Mouse (Mus musculus): Measurements from ENCODE around the gene Tcf20.
"Not testable (repeated sequence)": the region's sequence is repeated elsewhere in the genome, so short reads cannot be mapped to it uniquely, and the experiment has no call there.

The Tcf20 gene

DNA sequence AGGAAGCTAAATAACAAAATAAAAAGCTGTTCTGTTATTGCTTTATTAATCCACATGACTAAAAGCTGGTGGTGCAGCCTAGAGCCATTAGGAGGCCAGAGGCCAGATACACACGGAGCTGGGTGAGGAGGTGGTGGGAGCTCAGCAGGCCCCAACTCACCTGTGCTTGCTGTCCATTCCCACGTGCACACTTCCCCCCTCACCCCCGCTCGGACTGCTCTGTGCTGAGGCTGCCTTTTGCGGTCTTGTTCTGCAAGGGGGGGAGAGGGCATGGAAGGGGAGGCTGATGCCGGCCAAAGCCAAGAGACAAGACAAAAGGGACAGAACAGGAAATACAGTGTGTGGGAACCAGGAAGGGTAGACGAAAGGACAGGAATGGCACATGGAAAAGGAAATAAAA is 173.4 kb downstream of the Tcf20 start:
- DNase-seq (ENCODE audit: low spot score in 2 of 2), result no peak

DNA sequence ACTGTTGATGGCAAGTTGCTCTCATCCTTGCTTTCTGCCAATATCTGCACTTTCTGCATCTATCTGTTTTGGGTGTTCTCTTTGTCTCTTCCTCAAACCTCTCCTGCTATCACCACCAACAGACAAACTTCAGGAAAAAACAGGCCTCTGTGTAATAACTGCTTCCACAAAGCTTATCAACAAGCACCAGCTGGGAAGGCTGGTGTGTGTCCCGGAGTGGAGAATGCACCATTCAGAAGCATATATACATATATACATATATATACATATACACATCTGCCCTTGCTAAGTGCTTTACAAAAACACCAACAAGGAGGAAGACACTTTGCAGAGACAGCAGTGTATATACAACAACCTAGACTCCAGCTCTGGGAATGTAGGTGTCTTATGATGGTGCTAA is 177.1 kb downstream of the Tcf20 start:
- no peak for DNase-seq (ENCODE audit: low spot score in 2 of 2)

DNA sequence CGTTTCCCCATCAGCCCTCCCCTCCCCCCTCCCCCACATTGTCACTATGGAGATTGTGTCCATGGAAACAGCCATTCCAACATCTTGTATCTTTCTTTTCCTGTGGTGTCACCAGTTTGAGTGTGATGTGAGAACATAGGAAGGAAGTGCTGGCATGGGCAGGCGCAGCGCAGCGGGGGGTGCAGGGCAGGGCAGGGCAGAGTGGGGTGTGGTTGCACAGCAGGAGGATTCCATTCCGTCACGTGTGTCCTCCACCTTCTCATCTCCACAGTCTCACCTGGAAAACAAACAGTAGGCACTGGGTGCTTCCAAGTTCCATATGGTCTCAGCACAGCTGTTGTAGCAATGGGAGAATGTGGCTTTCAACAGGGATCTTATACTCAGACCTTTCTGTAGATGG is 178.2 kb downstream of the Tcf20 start:
- no peak for DNase-seq (ENCODE audit: low spot score in 2 of 2)

DNA sequence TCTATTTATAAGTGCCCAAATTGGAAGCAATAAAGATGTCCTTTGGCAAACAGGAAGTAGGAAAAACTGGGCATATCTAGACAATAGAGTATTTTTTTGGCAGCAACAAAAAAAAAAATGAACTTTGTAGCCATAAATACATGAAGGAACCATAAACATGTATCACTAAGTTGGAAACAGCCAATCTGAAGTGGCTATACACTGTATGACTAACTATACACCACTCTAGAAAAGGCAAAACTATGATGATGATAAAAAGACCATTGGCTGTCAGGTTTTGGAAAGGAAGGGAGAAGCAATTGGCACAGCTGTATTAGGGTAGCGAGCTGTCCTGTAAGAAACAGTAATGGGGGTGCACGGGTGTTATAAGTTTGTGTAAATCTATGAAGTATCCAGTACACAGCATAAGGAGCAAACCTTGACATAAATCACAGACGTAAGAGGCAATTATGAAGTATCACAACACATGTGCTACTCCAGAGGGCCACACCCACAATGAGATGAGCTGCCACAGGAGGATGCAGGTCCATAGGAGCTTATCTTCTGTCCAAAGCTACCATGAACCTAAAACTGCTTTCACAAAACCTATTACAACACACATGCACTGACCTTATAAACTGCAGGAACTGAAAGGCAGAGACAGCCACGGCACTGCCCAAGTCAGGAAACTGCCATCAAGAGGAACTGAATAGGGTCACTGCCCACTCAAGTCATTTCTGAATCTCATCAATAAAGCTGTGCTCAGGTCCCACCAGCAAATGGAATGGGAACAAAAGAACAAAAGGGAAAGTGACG is 180.5 kb downstream of the Tcf20 start:
- DNase-seq (ENCODE audit: low spot score in 2 of 2), result no peak

DNA sequence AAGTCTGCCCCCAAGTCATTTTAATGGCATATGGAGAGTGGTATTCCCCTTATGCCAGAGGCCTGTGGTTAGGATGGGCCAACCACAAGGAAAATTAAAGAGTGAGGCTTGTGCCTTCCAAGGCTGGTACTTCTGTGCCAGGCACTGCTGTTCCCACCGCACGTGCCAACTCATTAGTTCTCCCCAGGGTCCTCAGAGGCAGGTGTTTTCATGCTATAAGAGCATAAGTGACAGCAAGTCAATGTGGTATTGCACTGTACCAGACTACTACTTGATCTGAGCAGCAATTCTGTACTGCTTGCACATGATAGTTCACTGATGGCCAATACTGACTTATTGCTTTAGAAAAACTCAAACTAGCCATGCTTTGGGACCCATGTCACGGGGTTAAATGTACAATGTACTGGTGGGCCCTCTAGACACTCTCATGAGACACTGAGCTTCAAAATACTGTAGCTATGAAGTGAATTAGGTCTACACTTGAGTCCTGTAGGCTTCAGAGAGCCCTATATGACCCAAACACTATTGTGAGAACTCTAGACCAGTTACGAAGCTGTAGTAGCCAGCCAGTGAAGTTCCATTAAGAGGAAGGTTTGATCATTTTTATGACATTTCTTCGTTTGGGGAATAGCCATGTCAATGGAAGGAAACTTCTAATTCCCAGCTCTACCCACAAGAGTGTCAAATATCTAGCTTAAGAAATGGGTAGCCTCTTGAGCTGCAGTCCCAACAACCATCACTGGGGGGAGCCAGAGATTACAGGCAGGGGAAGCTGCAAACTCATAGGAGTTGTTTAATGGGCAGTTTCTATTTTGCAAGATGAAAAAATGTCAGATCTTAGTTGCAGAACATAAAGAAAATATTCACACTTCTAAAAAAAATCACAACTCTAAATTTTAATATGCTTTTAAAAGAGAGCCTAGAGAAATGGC is 182.7 kb downstream of the Tcf20 start:
- peak; percentile 56 to 87 for DNase-seq (ENCODE audit: low spot score in 2 of 2)

DNA sequence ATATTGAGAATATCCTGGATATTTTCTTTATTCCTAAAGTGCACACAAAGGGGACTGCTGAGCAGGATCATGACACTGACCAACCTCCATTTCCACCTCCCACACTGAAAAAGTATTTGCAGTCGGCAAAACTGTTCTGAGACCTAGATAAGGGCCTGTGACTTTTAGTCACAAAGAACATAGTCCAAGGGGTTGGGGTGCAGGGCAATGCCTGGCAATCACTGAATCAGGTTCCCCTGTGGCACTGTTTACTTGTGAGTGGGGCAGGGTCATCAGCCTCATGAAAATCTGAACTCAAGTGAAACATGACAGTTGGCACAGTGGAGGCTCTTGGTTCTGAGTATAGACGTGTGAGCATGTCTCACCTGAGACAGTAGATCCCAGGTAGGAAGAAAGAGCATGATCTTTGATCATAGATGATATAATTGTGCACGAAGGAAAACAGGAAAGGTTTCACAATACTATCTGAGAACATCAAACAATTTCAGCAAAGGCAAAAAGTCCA is 191.7 kb downstream of the Tcf20 start:
- no peak for DNase-seq (ENCODE audit: low spot score in 2 of 2)

DNA sequence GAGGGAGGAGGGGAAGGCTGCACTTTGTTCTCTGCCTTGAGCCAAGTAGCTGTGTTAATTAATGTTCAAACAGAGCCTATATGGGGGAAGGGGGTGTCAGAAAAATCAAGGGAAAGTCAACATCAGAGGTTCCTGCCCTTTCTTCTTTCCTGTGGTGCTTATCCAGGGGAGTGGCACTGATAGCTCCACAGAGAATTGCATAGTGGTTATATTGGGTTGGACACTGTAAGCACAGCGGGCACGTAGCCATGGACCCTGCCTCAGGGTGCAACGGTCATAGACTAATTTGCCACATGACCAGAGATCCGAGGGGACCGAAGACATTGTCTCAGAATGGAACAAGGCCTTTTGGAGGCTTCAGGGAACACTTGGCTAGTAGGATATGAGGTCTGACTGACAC is 193.4 kb downstream of the Tcf20 start, which contains the start of gene Cyp2d26:
Gene Cyp2d26 (minus strand): TSS at position 18 of the 400 bp plus-strand sequence.
- no peak for DNase-seq (ENCODE audit: low spot score in 2 of 2)

DNA sequence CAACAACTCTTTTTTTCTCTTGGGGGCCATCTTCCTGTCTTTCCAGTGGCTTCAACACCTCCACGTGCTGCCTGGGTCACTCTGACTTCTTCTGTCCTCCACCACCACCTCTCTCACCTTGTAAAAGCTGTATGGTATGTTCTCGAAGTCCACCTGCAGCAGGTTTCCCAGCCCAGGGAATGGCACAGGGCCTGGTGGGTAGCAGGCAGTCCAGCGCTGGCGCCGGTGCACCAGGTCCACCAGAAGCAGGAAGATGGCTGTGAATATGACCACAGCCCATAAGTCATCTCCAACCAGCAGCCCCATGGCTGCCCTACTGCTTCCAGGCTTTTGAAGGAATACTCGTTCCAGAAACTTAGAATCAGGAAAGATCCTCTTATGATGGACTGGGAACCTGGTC is 193.8 kb downstream of the Tcf20 start:
- DNase-seq (ENCODE audit: low spot score in 2 of 2), result no peak

DNA sequence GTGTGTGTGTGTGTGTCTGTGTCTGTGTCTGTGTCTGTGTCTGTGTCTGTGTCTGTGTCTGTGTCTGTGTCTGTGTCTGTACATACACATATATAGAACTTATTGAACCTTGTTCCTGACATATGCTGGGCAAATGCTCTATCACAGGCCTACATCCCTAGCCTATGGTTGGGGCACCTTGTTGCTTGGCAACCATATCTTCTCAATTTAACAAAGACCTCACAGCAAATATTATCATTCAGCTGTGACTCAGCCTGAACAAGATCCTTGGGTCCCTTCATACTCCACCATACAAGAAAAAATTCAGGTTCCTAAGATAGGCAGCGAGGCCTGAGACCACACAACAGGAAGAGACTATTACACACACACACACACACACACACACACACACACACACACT is 194.2 kb downstream of the Tcf20 start:
- no peak for DNase-seq (ENCODE audit: low spot score in 2 of 2)

DNA sequence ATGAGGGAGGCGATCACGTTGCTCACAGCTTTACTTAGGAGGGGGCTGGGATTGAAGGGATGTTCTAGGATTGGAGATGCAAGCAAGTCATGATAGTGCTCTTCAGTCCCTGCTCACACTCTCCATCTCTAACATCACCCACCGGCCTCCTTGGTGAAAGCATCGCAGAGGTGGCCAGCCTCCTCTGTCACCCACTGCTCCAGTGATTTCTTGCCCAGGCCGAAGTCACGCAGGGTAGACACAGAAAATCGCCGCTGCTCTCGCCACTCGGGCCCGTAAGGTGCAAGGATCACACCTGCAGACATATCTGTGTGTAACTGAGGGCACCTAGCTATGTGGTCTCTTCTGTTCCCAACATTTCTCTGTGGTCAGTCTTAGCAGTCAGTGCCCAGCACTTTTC is 195.1 kb downstream of the Tcf20 start:
- no peak for DNase-seq (ENCODE audit: low spot score in 2 of 2)

DNA sequence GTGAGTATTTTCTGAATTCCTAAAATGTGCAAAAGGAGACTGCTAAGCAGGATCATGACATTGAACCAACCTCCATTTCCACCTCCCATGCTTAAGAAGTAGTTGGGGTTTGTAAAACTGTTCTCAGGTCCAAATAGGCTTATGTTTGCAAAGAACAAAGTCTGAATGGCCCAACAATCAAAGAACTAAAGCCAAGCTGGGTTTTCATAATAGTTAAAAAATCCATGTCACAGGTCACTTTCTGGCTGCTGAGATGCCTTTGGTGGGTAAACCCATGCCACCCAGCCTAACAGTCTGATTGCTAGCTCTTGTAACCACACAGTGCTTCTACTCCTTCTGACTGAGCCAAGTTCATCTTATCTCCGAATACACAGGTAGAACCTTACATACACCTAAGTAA is 203.1 kb downstream of the Tcf20 start:
- no peak for DNase-seq (ENCODE audit: low spot score in 2 of 2)

DNA sequence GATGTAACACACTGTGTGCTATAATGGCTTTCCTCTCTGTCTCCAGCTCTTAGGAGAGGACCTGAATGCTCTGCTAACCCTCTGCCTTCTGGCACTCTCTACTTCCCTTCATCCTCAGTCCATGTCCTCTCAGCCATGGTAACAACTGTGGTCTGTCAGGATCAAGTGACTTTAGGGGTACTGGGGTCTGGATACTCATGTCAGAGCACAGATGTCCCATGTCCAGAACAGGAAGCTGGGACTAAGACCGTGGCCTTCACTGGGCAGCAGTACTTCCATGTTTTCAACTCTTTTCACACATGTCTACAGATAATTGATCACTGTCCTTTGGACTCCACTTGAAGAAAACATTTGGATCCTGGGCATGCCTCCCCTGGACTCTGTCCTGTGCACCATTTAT is 203.9 kb downstream of the Tcf20 start:
- DNase-seq (ENCODE audit: low spot score in 2 of 2), result no peak

DNA sequence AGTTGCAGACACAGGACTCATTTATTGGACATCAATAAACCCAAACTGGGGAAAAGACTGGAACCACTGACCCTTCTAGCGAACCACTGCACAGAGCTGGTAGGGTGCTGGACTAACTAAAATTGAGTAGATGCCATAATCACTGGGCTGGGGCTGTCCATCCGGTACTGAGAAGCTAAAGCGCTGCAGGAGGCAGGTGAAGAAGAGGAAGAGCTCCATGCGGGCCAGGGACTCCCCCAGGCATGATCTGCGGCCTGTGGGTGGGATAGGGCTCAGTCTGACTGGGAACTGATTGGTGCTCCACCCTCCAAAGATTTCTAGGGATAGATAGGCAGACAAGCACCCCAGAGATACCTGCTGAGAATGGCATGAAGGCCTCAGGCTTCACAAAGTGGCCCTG is 209.8 kb downstream of the Tcf20 start:
- not testable (repeated sequence) for DNase-seq (ENCODE audit: low spot score in 2 of 2)

DNA sequence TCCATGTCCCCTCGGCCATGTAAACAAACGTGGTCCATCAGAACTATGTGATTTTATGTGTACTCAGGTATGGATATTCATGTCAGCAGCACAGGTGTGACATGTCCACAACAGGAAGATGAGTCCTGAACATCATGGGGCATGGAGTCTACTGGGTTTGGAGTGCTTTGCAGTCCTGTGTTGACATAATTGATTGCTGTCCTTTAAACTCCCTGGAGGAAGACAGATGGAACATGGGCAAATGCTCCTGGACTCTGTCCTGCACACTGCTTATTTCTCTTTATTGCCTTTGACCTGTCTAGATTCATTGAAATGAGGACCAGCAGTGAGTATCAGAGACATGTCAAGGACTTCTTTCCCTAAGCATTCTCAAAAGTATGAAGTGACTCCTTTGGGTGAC is 221.7 kb downstream of the Tcf20 start:
- DNase-seq (ENCODE audit: low spot score in 2 of 2), result no peak

DNA sequence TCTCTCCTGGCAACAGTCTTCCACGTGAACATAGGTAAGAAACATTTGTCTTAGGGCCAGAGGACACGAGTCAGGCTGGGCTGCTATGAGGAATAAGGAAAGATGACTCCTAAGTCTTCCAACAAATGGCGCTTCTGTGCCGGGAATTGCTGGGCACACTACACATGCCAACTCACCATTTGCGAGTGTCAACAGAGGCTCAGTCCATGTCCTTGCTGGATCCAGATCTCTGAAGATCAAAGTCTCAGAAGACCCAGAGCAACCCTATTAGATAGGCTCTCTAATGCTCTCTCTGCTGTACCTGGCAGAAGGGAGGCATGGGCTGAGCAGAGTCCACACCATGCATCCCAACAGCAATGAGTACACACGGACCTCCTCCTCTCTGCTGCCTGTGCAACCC is 222.8 kb downstream of the Tcf20 start:
- no peak for DNase-seq (ENCODE audit: low spot score in 2 of 2)

DNA sequence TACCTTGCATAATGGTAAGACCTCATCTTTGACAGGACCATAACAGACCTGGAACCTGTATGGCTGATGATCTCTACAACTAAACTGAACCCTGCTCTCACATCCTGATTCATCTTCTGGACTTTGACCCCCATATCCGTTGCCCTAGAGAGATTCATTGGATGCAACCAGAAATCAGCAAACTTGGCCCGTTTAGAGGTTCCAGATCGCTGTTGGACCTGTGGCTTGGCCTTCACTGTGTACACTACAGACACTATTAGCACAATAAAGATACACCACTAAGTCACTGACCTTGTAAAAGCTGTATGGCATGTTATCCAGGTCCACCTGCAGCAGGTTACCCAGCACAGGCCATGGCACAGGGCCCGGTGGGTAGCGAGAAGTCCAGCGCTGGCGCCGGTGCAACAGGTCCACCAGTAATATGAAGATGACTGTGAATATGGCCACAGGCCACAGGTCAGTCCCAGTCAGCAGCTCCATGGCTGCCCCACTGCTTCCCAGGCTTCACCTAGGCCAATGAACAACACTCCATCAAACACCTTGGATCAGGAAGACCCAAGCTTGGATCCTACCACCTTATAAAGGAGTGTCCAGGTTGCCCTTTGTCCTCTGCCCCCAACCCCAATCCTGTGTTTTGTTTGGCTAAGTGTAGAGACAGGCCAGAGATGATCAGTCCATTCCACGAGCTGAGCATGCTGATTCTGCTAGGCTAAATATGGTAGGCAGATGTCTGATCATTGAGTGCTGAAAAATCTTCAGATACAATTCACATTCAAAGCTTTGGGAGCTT is 223.8 kb downstream of the Tcf20 start, which contains the start of gene Cyp2d40:
Gene Cyp2d40 (minus strand): TSS at position 553 of the 790 bp plus-strand sequence.
- DNase-seq (ENCODE audit: low spot score in 2 of 2), result no peak
